Mouse (Mus musculus) layer of hippocampus, postnatal 25 days (tissue): ENCODE data around the gene Vmn2r97. TPM values are rescaled to one million over a fixed set of nuclear protein-coding genes. Genes with fewer than 3 reads are reported as not detected.
"Not testable (repeated sequence)": the region's sequence is repeated elsewhere in the genome, so short reads cannot be mapped to it uniquely, and the experiment has no call there.

Experiments used
- DNase-seq, 2 experiments: peaks; one replicate each; pipeline ENCODE4 v3.0.0; 2022; ENCODE audit warnings: mixed read lengths in 2 of 2, low spot score in 1 of 2; ENCODE audit errors: extremely low spot score in 1 of 2
- total RNA-seq, 2 experiments: library from RNA; stranded (reverse); gene quantifications; 2 replicates each; pipeline ENCODE4 v1.2.3; 2021

Gene Vmn2r97
- total RNA-seq, result under 1 TPM in 1 of 2 experiments, not detected in 1; 0.07 TPM

DNA sequence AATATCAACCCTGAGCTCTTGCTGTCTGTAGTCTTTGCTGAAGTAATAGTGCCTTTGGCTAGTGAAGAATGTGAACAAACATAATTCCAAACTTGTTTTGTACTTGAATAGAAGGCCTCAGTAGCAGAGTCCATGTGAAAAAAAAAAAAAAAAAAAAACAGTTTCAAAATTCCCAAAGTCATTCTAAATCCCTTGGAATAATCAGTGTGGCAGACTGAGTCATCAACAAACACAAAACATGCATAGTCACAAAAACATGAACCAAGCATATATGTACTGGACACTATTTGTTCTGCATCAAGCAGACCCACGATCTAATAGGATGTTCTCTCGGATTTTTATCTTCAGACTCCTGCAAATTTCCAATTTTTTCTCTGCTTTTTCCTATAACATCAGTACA lies at the start of gene Vmn2r97:
TSS of gene Vmn2r97 (plus strand) at position 301 of the 400 bp plus-strand sequence.
- DNase-seq, result not testable (repeated sequence)

DNA sequence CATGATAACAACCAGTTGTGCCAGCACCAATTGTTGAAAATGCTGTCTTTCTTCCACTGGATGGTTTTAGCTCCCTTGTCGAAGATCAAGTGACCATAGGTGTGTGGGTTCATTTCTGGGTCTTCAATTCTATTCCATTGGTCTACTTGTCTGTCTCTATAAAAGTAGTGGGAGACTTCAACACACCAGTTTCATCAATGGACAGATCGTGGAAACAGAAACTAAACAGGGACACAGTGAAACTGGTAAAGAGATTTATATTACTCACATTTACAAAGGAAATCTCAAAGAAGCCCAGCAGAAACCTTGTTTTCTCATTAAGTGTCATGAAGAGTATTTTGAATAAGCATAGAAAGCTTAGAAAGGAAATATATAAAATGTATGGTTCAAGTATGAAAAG lies 31.7 kb upstream of the Vmn2r97 start:
- not testable (repeated sequence) for DNase-seq

DNA sequence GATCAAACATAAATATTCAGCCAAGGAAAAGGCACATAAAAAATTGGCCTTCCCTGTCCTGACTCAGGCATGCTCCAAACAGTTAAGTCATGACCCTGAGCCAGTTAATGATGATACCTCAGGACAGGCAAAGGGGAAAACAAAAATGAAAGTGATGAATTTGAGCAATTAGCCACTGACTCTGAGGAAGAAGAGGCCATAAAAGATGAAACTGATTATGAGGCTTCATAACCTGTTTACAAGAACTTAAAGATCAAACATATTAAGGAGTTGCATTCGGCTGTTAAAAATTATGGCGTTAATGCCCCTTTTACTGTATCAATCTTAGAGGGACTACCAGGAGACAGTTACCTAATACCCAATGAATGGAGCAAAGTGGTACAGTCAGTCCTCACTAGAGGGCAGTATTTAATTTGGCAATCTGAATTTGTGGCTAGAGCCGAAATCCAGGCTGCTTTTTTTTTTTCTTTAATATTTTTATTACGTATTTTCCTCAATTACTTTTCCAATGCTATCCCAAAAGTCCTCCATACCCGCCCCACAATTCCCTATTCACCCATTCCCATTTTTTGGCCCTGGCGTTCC lies 24.3 kb upstream of the Vmn2r97 start:
- no peak for DNase-seq

DNA sequence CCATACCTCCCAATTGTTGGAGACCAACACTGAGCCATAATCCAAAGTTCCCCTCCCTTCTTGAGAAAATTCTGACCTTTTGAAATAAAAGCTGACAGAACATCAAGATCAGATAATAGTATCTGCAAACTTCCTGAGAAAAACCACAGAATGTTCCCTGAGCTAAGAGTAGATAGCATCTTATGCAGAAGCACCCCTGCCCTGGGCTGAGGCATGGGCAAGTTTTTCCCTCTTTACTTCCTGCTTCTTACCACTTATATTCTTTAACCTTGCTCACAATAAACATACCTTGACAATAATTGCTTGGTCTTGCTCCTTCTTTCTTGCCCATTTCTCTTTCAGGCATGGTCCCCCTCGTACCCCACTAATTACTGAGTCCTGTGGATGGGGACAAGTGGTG lies 43.7 kb downstream of the Vmn2r97 start:
- not testable (repeated sequence) for DNase-seq

DNA sequence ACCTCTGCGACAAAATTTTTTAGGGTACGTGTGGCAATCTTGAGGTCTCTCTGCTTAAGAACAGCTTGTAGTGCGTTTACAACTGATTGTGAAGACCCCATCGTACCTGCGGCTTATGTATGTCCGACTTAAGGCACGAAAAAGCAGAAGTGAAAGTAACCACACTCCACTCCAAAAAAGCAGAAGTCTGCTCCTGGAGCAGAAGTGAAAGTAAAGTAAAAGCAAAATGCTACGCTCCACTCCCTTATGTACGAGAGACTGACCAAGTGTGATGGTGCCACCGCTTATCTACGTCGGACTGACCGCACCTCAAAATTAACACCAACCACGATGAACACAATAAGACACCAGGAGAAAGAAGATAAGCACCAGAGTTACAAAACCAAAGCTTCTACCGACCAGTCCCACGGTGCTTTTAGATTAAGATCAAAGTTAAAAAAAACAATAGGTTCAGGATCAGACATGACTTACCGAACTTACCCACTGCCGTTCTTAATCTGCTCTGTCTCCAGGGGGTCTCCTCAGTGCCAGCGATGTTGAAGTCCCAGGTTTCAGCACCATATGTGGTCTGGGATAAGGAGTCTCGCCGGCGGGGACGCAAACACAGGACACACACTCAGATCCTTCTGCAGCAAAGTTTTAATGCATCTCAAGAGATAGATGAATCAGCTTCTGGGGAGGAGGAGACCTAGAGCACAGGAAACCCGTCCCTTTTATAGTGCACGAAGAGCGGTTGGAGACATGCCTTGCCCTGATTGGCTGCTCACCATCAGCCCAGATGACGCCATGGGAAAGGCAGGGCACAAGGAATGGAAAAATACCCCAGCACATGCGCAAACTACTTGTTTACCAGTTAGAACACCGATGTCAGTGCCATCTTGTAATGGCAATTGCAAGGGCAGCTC lies 54.5 kb downstream of the Vmn2r97 start:
- no peak for DNase-seq

Other genes with a start within 250 kb of the Vmn2r97 start
- gene Vmn2r98, start 139.2 kb downstream of the Vmn2r97 start, total RNA-seq, result not detected